Mouse (Mus musculus): ENCODE data around the gene Gng5.

DNA sequence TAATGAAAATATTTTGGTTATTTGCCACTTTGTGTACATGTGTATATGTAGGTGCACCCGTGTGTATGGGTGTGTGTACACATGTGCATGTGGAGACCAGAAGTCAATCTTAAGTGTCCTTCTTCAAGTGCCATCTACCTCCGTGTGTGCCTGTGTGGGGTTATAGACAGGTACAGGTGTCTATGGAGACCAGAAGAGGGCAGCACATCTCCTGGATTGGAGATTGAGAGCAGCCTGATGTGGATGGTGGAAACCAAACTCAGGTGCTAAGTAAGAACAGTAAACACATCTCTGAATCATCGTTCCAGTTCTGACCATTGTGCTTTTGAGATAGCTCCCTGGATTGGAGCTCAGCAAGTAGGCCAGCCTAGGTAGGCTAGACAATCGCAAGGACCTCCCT is 13.1 kb upstream of the Gng5 start:
- no peak for TF ChIP-seq CTCF (IDR thresholded peaks at IDR 0.05; ENCODE audit: low read depth, low read length)
- no peak for TF ChIP-seq POLR2AphosphoS5 (IDR thresholded peaks at IDR 0.05; ENCODE audit: insufficient replicate concordance, low read depth, low read length)
- no peak for TF ChIP-seq TAL1 (conservative IDR thresholded peaks at IDR 0.05; ENCODE audit: low read depth, low read length)
- TF ChIP-seq GATA1 (IDR thresholded peaks at IDR 0.05; ENCODE audit: borderline replicate concordance, low read length), result no peak
- no peak for TF ChIP-seq GATA2 (IDR thresholded peaks at IDR 0.05; ENCODE audit: borderline replicate concordance, low read depth, low read length)

Measured in G1E (cell line).